Mouse (Mus musculus) C2C12 (cell line): ENCODE results near the gene Mfsd13b. TPM values are rescaled to one million over a fixed set of nuclear protein-coding genes. Genes with fewer than 3 reads are reported as not detected.
"Not testable (repeated sequence)": the region's sequence is repeated elsewhere in the genome, so short reads cannot be mapped to it uniquely, and the experiment has no call there.

ENCODE experiments used
- H3K27me3 ChIP-seq: one replicate; pipeline ENCODE4 v1.6.1; 2011; ENCODE audit not compliant: control insufficient read depth, insufficient read depth, insufficient read length
- H3K36me3 ChIP-seq: one replicate; pipeline ENCODE4 v1.6.1; 2011; ENCODE audit not compliant: control insufficient read depth, insufficient read depth
- H3K4me3 ChIP-seq: one replicate; pipeline ENCODE4 v1.5.1; 2011; ENCODE audit warnings: mild to moderate bottlenecking, control low read depth; ENCODE audit not compliant: poor library complexity, insufficient read depth, severe bottlenecking
- H3K79me2 ChIP-seq: one replicate; pipeline ENCODE4 v1.6.1; 2011; ENCODE audit not compliant: control insufficient read depth, insufficient read depth
- H3K79me3 ChIP-seq: one replicate; pipeline ENCODE4 v1.6.1; 2011; ENCODE audit warnings: low read depth, control low read depth
- H3ac ChIP-seq: one replicate; pipeline ENCODE3; 2011; ENCODE audit warnings: low read depth; ENCODE audit not compliant: control insufficient read depth, insufficient read length
- CEBPB ChIP-seq: IDR thresholded peaks from one replicate; pipeline ENCODE4 v1.6.1; 2011; ENCODE audit warnings: low read depth, mild to moderate bottlenecking, control low read depth, moderate library complexity
- CTCF ChIP-seq: IDR thresholded peaks from one replicate; pipeline ENCODE4 v1.5.1; 2011; ENCODE audit not compliant: control insufficient read depth, insufficient read depth, insufficient read length
- FOSL1 ChIP-seq: IDR thresholded peaks from one replicate; pipeline ENCODE4 v1.8.0; 2011; ENCODE audit warnings: mild to moderate bottlenecking, low read length; ENCODE audit not compliant: poor library complexity, insufficient read depth, severe bottlenecking
- MAX ChIP-seq: IDR thresholded peaks from one replicate; pipeline ENCODE4 v1.6.1; 2011; ENCODE audit warnings: mild to moderate bottlenecking, control low read depth
- MYOD1 ChIP-seq: IDR thresholded peaks from one replicate; pipeline ENCODE4 v1.6.1; 2011; ENCODE audit warnings: low read depth; ENCODE audit not compliant: control insufficient read depth, insufficient read length
- MYOG ChIP-seq: IDR thresholded peaks from one replicate; pipeline ENCODE4 v1.6.1; 2011; ENCODE audit not compliant: control insufficient read depth, insufficient read length; ENCODE audit errors: extremely low read depth
- USF1 ChIP-seq: IDR thresholded peaks from one replicate; pipeline ENCODE4 v1.6.1; 2011; ENCODE audit warnings: low read depth, mild to moderate bottlenecking, control low read depth, moderate library complexity
- polyA plus RNA-seq: library from polyadenylated mRNA; unstranded; fragments of >200 nt; fragmentation: generic; extraction: Trizol; gene quantifications from one replicate; pipeline ENCODE4 v1.2.1, GENCODE M21; 2012; ENCODE audit warnings: missing spikeins

Gene Mfsd13b
- polyA plus RNA-seq, 1 experiment: not detected

GRCm38 (mm10) chr7:120961893-120962292 lies 20.4 kb upstream of the Mfsd13b start:
- Histone ChIP-seq H3ac (no peak overlapping the region), H3K4me3 (no peak overlapping the region), H3K79me3 (peaks cover 9% of the 10 kb centered on the region), H3K36me3 (peaks cover 33% of the 10 kb centered on the region), H3K79me2 (peaks cover 9% of the 10 kb centered on the region), H3K27me3 (no peaks in the 10 kb centered on the region)
- TF ChIP-seq CEBPB (no peak), MYOG (no peak), FOSL1 (no peak), MYOD1 (no peak), MAX (no peak), USF1 (no peak), CTCF (no peak)

- Histone ChIP-seq H3K27me3 (no peaks in the 10 kb centered on the region), H3K79me2 (peaks cover 21% of the 10 kb centered on the region), H3K36me3 (peaks cover 27% of the 10 kb centered on the region), H3K4me3 (no peak overlapping the region), H3K79me3 (peaks cover 9% of the 10 kb centered on the region), H3ac (no peak overlapping the region)
- TF ChIP-seq USF1: no peak
- TF ChIP-seq CEBPB: no peak
- no peak for TF ChIP-seq MAX
Observed at GRCm38 (mm10) chr7:120963126-120963525, 19.2 kb upstream of the Mfsd13b start.

- no peak overlapping the region for H3K4me3 ChIP-seq
- no peak overlapping the region for H3ac ChIP-seq
- no peaks in the 10 kb centered on the region for H3K27me3 ChIP-seq
- H3K79me2 ChIP-seq: peaks cover 55% of the 10 kb centered on the region
- no peak for TF ChIP-seq CEBPB
- TF ChIP-seq FOSL1: no peak
- no peak for TF ChIP-seq CTCF
- no peak for TF ChIP-seq MYOG
- H3K36me3 ChIP-seq: peaks cover 5% of the 10 kb centered on the region
- peaks cover 24% of the 10 kb centered on the region for H3K79me3 ChIP-seq
Observed at GRCm38 (mm10) chr7:120969221-120969620, 13.1 kb upstream of the Mfsd13b start.

GRCm38 (mm10) chr7:120970112-120970511 lies 12.2 kb upstream of the Mfsd13b start:
- no peak overlapping the region for H3K4me3 ChIP-seq
- peaks cover 28% of the 10 kb centered on the region for H3K79me3 ChIP-seq

GRCm38 (mm10) chr7:120972471-120972870 lies 9.8 kb upstream of the Mfsd13b start:
- H3K27me3 ChIP-seq, H3K36me3 ChIP-seq, H3ac ChIP-seq, H3K4me3 ChIP-seq: not testable (repeated sequence)
- Histone ChIP-seq H3K79me3 (peaks cover 49% of the 10 kb centered on the region), H3K79me2 (peaks cover 79% of the 10 kb centered on the region)

More at GRCm38 (mm10) chr7:120970112-120970511, 12.2 kb upstream of the Mfsd13b start:
- TF ChIP-seq USF1 (no peak), FOSL1 (no peak)
- Histone ChIP-seq H3ac (no peak overlapping the region), H3K27me3 (no peaks in the 10 kb centered on the region), H3K79me2 (peaks cover 64% of the 10 kb centered on the region), H3K36me3 (peaks cover 5% of the 10 kb centered on the region)

GRCm38 (mm10) chr7:120974001-120974400 lies 8.3 kb upstream of the Mfsd13b start:
- H3K4me3 ChIP-seq: no peak overlapping the region
- no peak overlapping the region for H3ac ChIP-seq
- H3K79me3 ChIP-seq: peaks cover 61% of the 10 kb centered on the region
- no peak for TF ChIP-seq FOSL1
- no peak for TF ChIP-seq MYOG
- TF ChIP-seq MAX: no peak
- no peak for TF ChIP-seq MYOD1
- TF ChIP-seq CTCF: no peak
- no peak for TF ChIP-seq USF1
- TF ChIP-seq CEBPB: no peak
- no peaks in the 10 kb centered on the region for H3K27me3 ChIP-seq
- H3K79me2 ChIP-seq: peaks cover 88% of the 10 kb centered on the region
- peaks cover 7% of the 10 kb centered on the region for H3K36me3 ChIP-seq

- Histone ChIP-seq H3K79me3 (peaks cover 77% of the 10 kb centered on the region), H3K27me3 (no peaks in the 10 kb centered on the region), H3ac (no peak overlapping the region), H3K79me2 (peaks cover 98% of the 10 kb centered on the region), H3K4me3 (no peak overlapping the region), H3K36me3 (peaks cover 14% of the 10 kb centered on the region)
- TF ChIP-seq MYOG (no peak), MYOD1 (no peak), MAX (no peak), FOSL1 (no peak), USF1 (no peak), CTCF (no peak), CEBPB (no peak)
Observed at GRCm38 (mm10) chr7:120977063-120977462, 5.2 kb upstream of the Mfsd13b start.
